Mouse (Mus musculus) heart, adult 2 months (tissue): Measurements from ENCODE around the gene AB124611. TPM values are rescaled to one million over a fixed set of nuclear protein-coding genes. Genes with fewer than 3 reads are reported as not detected.
A peak's percentile ranks its signal among the peaks of the same experiment; 100 is the strongest.

Experiments used
- DNase-seq, 2 experiments: peaks; one replicate each; pipeline ENCODE4 v3.0.0; 2021
- H3K27ac ChIP-seq: fragments of 200-600 bp; 2 replicates; pipeline ENCODE4 v1.8.1; 2022
- H3K27me3 ChIP-seq: fragments of 200-500 bp; 2 replicates; pipeline ENCODE4 v1.6.1; 2012; ENCODE audit warnings: mild to moderate bottlenecking, low read length, inconsistent platforms, mixed read lengths; ENCODE audit not compliant: control insufficient read depth, insufficient read depth
- H3K36me3 ChIP-seq: fragments of 200-500 bp; 2 replicates; pipeline ENCODE4 v1.6.1; 2012; ENCODE audit warnings: low read length, inconsistent platforms; ENCODE audit not compliant: control insufficient read depth, insufficient read depth
- H3K4me1 ChIP-seq: fragments of 200-500 bp; 2 replicates; pipeline ENCODE4 v1.6.1; 2011; ENCODE audit warnings: low read length; ENCODE audit not compliant: control insufficient read depth, insufficient read depth
- H3K4me3 ChIP-seq: fragments of 200-600 bp; 2 replicates; pipeline ENCODE4 v1.8.1; 2022
- H3K79me2 ChIP-seq: fragments of 200-500 bp; replicated peaks from 2 replicates; pipeline ENCODE4 v1.6.1; 2012; ENCODE audit warnings: mild to moderate bottlenecking, inconsistent platforms, low read length, moderate library complexity, mixed read lengths; ENCODE audit not compliant: control insufficient read depth, insufficient read depth
- H3K9ac ChIP-seq: fragments of 200-500 bp; 2 replicates; pipeline ENCODE4 v1.6.1; 2012; ENCODE audit warnings: low read depth, mild to moderate bottlenecking, control low read depth, inconsistent platforms, low read length, mixed read lengths
- CTCF ChIP-seq: fragments of 200-600 bp; IDR thresholded peaks from 2 replicates; pipeline ENCODE4 v1.8.1; 2022; ENCODE audit warnings: antibody characterized with exemption, mild to moderate bottlenecking, moderate library complexity
- EP300 ChIP-seq: fragments of 200-500 bp; IDR thresholded peaks from 2 replicates; pipeline ENCODE4 v1.6.1; 2011; ENCODE audit warnings: low read depth, low read length, control low read depth; ENCODE audit not compliant: insufficient read depth
- POLR2A ChIP-seq: fragments of 200-500 bp; IDR thresholded peaks from 2 replicates; pipeline ENCODE4 v1.6.1; 2011; ENCODE audit warnings: mild to moderate bottlenecking, low read depth, low read length, control low read depth; ENCODE audit not compliant: insufficient read depth
- WGBS: fragments of 180-500 bp; shearing (Covaris S2); methylation state at CpG from one replicate; pipeline ENCODE4 v1.1.7; 2018; 5-methylcytosine and 5-hydroxymethylcytosine counted together
- intact Hi-C: fragments of 180-260 bp; cut with DNase I; formaldehyde crosslinking; loops from one replicate; pipeline ENCODE4 v1.15.1; 2025
- polyA plus RNA-seq: library from polyadenylated mRNA; depleted of rRNA; stranded (reverse); fragments of >200 nt; gene quantifications from 2 replicates; pipeline ENCODE4 v1.2.3, GENCODE M21; 2012
- total RNA-seq, 2 experiments: library from RNA; stranded (reverse); gene quantifications; 2 replicates each; pipeline ENCODE4 v1.2.3; 2021

Gene AB124611
- total and polyA plus RNA-seq, 3 experiments: 1.4 to 2.4 (median 1.5) TPM

DNA sequence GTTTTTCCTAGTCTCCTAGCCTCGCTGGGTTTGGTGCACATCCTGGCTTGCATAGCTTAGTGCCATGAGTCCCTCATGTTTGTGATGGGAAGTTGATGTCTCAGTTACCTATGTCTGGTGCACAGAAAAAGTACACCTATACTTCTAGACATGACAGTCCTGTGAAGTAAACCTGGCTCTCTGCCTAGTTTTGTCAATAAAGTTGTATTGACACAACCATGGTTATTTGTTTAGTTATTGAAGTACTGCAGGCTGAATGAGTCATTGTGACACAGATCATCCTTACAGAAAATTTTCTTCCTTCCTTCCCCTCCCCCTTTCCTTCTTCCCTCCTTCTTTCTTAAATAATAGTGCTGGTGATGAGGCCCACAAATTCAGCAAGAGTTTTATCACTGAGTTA is 38.4 kb downstream of the AB124611 start:
- no peak overlapping the region for H3K27ac ChIP-seq
- intact Hi-C loops: no loop called here
- TF ChIP-seq CTCF (no peak), POLR2A (no peak), EP300 (no peak)

DNA sequence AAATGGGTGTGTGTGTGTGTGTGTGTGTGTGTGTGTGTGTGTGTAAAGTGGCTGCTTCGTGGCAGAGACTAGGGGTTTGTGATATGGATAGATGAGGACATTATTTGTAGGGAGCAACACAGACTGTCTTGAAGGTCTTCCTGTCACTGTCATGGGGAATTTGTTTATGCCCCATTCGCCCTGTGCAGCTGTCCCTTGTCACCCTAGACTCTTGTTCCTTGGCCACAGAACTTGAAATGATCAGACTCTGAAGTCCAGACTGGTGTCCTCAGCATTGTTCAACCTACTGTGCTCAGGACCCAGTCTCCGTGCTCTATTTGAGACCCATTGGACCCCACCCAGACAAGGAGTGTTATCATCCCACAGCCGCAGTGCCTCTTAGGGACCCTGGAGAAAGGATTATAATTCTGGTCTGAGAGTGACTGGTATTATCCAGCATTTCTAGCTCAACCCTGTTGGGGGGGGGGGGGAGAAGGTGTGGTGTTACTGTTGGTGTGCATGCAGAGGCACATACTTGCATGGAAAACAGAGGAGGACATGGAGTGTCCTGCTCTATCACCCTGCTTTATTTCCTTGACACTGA is 39.1 kb downstream of the AB124611 start:
- Histone ChIP-seq H3K79me2 (peaks cover 5% of the 10 kb centered on the region), H3K9ac (no peak overlapping the region), H3K27ac (no peak overlapping the region), H3K4me3 (no peak overlapping the region), H3K27me3 (no peaks in the 10 kb centered on the region), H3K36me3 (0 out of 2 replicates have a peak, but pooled peaks cover 2% of the 10 kb centered on the region), H3K4me1 (peaks cover 7% of the 10 kb centered on the region)
- WGBS: 59% methylated on average over 4 of the region's 4 CpGs
- intact Hi-C loops: no loop called here
- no peak for DNase-seq
- TF ChIP-seq POLR2A: no peak

More for the DNA sequence above, 38.4 kb downstream of the AB124611 start:
- H3K4me3 ChIP-seq: no peak overlapping the region
- H3K4me1 ChIP-seq: peaks cover 7% of the 10 kb centered on the region
- no peak overlapping the region for H3K9ac ChIP-seq
- H3K36me3 ChIP-seq: 0 out of 2 replicates have a peak, but pooled peaks cover 2% of the 10 kb centered on the region
- WGBS: 70% methylated on average over 1 of the region's 1 CpGs
- DNase-seq: no peak
- H3K79me2 ChIP-seq: peaks cover 5% of the 10 kb centered on the region
- no peaks in the 10 kb centered on the region for H3K27me3 ChIP-seq

GRCm38 (mm10) chr9:21566538-21566937 is 40.6 kb downstream of the AB124611 start:
- Histone ChIP-seq H3K36me3 (0 out of 2 replicates have a peak, but pooled peaks cover 2% of the 10 kb centered on the region), H3K27me3 (no peaks in the 10 kb centered on the region), H3K9ac (no peak overlapping the region), H3K79me2 (peaks cover 5% of the 10 kb centered on the region; the same call in 1 of the 2 replicates), H3K4me1 (peaks cover 7% of the 10 kb centered on the region), H3K27ac (no peak overlapping the region), H3K4me3 (no peak overlapping the region)
- intact Hi-C loops: no loop called here
- DNase-seq: no peak
- WGBS: 100% methylated on average over 1 of the region's 1 CpGs
- no peak for TF ChIP-seq EP300
- TF ChIP-seq POLR2A: no peak
- TF ChIP-seq CTCF: no peak

DNA sequence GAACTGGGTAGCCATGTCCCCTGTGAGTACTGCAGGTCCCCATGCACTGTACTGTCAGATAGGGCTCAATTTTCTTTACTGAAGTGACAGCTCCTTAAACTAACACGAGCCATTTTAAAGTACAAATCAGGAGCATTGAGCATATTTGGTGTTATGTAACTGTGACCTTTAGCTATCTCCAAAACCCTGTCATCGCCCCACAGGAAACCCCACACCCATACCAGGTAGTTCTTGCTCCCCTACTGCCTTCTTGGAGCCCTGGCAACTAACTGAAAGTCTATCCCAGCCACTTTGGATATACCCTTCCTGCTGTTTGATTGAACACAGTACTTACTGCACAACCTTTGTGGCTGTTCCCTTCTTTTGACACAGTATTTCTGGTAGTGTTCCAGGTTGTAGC is 41.1 kb downstream of the AB124611 start:
- Histone ChIP-seq H3K9ac (no peak overlapping the region), H3K27me3 (no peaks in the 10 kb centered on the region), H3K4me3 (no peak overlapping the region), H3K79me2 (peaks cover 5% of the 10 kb centered on the region; the same call in 1 of the 2 replicates), H3K27ac (no peak overlapping the region), H3K4me1 (peaks cover 7% of the 10 kb centered on the region), H3K36me3 (0 out of 2 replicates have a peak, but pooled peaks cover 2% of the 10 kb centered on the region)
- TF ChIP-seq CTCF: no peak
- TF ChIP-seq POLR2A: no peak
- WGBS: 57% methylated on average over 2 of the region's 2 CpGs
- DNase-seq: no peak
- intact Hi-C loops: no loop called here

GRCm38 (mm10) chr9:21568657-21569255 is 42.8 kb downstream of the AB124611 start:
- no peak overlapping the region for H3K27ac ChIP-seq
- H3K36me3 ChIP-seq: 0 out of 2 replicates have a peak, but pooled peaks cover 2% of the 10 kb centered on the region
- H3K27me3 ChIP-seq: no peaks in the 10 kb centered on the region
- H3K4me1 ChIP-seq: peaks cover 7% of the 10 kb centered on the region
- TF ChIP-seq POLR2A: no peak
- TF ChIP-seq EP300: no peak
- TF ChIP-seq CTCF: no peak
- DNase-seq: no peak
- no peak overlapping the region for H3K4me3 ChIP-seq
- no peak overlapping the region for H3K9ac ChIP-seq
- H3K79me2 ChIP-seq: peaks cover 5% of the 10 kb centered on the region; the same call in 1 of the 2 replicates
- 91% methylated on average over 8 of the region's 8 CpGs for WGBS
- intact Hi-C loops: no loop called here

DNA sequence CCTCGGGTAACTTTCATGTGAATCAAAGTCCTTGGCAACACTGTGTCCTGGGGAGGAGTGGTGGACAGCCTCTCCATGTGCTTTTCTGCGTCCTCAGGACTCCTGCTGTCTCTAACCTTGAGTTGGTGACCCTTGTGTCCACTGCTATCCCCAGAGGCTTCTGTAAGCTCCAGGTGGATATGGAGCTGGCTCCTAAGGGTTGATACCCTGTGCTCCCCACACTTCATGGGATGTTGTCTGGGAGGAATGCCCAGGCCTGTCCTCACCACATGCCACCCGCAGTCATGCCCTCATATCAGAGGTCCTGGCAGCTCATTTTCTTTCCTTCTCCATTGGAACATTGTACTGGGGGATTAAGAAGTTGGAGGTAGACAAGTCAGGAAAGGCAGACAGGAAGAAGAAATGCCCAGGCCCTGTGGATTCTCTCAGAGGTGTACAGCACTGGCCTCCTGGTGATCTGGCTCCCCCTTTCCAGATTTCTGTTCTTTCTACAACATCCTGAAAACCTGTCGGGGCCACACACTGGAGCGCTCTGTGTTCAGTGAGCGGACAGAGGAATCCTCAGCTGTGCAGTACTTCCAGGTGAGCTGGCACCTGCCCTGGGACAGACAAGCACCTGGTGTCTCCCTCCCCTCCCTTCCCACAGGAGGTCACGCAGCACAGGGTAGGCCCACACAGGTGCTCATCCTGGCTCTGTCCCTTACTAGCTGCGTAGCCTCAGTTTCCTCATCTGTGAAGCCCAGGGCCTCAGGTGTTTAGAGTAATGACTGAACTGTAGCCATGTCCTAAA is 48.2 kb downstream of the AB124611 start:
- 84% methylated on average over 8 of the region's 8 CpGs for WGBS
- intact Hi-C loops: no loop called here
- DNase-seq: peak; percentile 26 to 45

More for the DNA sequence above, 48.2 kb downstream of the AB124611 start:
- Histone ChIP-seq H3K9ac (no peak overlapping the region), H3K36me3 (no peaks in the 10 kb centered on the region), H3K4me3 (no peak overlapping the region), H3K27ac (peak overlapping the region; percentile 58), H3K27me3 (no peaks in the 10 kb centered on the region), H3K79me2 (no peaks in the 10 kb centered on the region), H3K4me1 (no peaks in the 10 kb centered on the region; the same call in 1 of the 2 replicates)
- TF ChIP-seq CTCF (no peak), POLR2A (no peak)
